Mouse (Mus musculus) lung, postnatal 0 days (tissue): ENCODE results near the gene Armh2. TPM values are rescaled to one million over a fixed set of nuclear protein-coding genes. Genes with fewer than 3 reads are reported as not detected.

ENCODE experiments used
- ATAC-seq: fragments of 200-750 bp; cut with Nextera tagmentation; 2 replicates; pipeline ENCODE4 v1.8.0; 2017; ENCODE audit warnings: moderate library complexity
- DNase-seq: peaks from one replicate; pipeline ENCODE4 v3.0.0-alpha.2; 2016; ENCODE audit warnings: low spot score
- H3K27ac ChIP-seq: fragments of 300-500 bp; sonication (generic); 2 replicates; pipeline ENCODE4 v1.5.1; 2014; ENCODE audit warnings: antibody characterized with exemption, mild to moderate bottlenecking, low read length, mixed read lengths
- H3K27me3 ChIP-seq: fragments of 300-500 bp; sonication (generic); replicated peaks from 2 replicates; pipeline ENCODE4 v1.6.1; 2014; ENCODE audit warnings: low read length, mixed read lengths; ENCODE audit not compliant: insufficient read depth
- H3K36me3 ChIP-seq: fragments of 300-500 bp; sonication (generic); 2 replicates; pipeline ENCODE4 v1.6.1; 2014; ENCODE audit warnings: low read length, mixed read lengths; ENCODE audit not compliant: insufficient read depth
- H3K4me1 ChIP-seq: fragments of 300-500 bp; sonication (generic); 2 replicates; pipeline ENCODE4 v1.6.1; 2014; ENCODE audit warnings: antibody characterized with exemption, low read depth, low read length, mixed read lengths; ENCODE audit not compliant: insufficient read depth
- H3K4me2 ChIP-seq: fragments of 300-500 bp; sonication (generic); replicated peaks from 2 replicates; pipeline ENCODE4 v1.6.1; 2014; ENCODE audit warnings: low read depth, mild to moderate bottlenecking, low read length, moderate library complexity, mixed read lengths
- H3K4me3 ChIP-seq: fragments of 300-500 bp; sonication (generic); 2 replicates; pipeline ENCODE4 v1.5.1; 2014; ENCODE audit warnings: low read depth, low read length
- H3K9ac ChIP-seq: fragments of 300-500 bp; sonication (generic); replicated peaks from 2 replicates; pipeline ENCODE4 v1.6.1; 2014; ENCODE audit warnings: low read depth, mild to moderate bottlenecking
- H3K9me3 ChIP-seq: fragments of 300-500 bp; sonication (generic); 2 replicates; pipeline ENCODE4 v1.6.1; 2016; ENCODE audit warnings: low read length, mixed read lengths
- CTCF ChIP-seq: IDR thresholded peaks from 2 replicates; pipeline ENCODE4 v1.5.1; 2016; ENCODE audit warnings: antibody characterized with exemption, mild to moderate bottlenecking
- EP300 ChIP-seq: IDR thresholded peaks from 2 replicates; pipeline ENCODE4 v1.6.1; 2016; ENCODE audit warnings: antibody characterized with exemption, mild to moderate bottlenecking, control low read depth
- WGBS: fragments of 180-500 bp; shearing (Covaris S2); extraction: QIAGEN DNeasy Blood & Tissue Kit; methylation state at CpG from one replicate; pipeline ENCODE4 v1.1.7; 2014; 5-methylcytosine and 5-hydroxymethylcytosine counted together
- polyA plus RNA-seq: library from polyadenylated mRNA; unstranded; fragments of >200 nt; fragmentation: Nextera tagmentation; extraction: Ambion mirVana; gene quantifications from 2 replicates; pipeline ENCODE4 v1.2.1, GENCODE M21; 2015

Gene Armh2
- polyA plus RNA-seq, 1 experiment from 2014 or later: not detected

DNA sequence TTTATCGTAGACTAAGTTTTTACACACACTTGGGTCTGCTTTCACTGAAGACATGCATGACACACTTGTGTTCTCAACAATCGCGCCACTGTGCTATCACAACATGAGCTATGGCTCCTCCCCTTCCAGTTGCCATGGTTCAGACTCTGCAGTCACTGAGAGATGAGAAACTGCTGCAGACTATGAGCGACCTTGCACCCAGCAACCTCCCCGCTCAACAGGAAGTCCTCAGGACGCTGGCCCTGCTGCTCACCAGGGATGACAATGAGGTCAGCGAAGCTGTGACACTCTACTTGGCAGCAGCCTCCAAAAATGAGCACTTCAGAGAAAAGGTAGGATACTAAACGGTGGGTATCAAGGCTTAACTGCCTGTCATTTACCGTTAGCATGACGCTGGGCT is 19.5 kb upstream of the Armh2 start:
- no peak for DNase-seq
- Histone ChIP-seq H3K9me3 (no peaks in the 10 kb centered on the region), H3K36me3 (no peaks in the 10 kb centered on the region; the same call in 1 of the 2 replicates), H3K27ac (no peak overlapping the region), H3K4me1 (no peaks in the 10 kb centered on the region), H3K4me3 (no peak overlapping the region), H3K9ac (no peak overlapping the region), H3K4me2 (no peak overlapping the region), H3K27me3 (no peaks in the 10 kb centered on the region)
- no peak for TF ChIP-seq CTCF
- TF ChIP-seq EP300: no peak
- WGBS: 63% methylated on average over 10 of the region's 10 CpGs
- ATAC-seq: no peak

DNA sequence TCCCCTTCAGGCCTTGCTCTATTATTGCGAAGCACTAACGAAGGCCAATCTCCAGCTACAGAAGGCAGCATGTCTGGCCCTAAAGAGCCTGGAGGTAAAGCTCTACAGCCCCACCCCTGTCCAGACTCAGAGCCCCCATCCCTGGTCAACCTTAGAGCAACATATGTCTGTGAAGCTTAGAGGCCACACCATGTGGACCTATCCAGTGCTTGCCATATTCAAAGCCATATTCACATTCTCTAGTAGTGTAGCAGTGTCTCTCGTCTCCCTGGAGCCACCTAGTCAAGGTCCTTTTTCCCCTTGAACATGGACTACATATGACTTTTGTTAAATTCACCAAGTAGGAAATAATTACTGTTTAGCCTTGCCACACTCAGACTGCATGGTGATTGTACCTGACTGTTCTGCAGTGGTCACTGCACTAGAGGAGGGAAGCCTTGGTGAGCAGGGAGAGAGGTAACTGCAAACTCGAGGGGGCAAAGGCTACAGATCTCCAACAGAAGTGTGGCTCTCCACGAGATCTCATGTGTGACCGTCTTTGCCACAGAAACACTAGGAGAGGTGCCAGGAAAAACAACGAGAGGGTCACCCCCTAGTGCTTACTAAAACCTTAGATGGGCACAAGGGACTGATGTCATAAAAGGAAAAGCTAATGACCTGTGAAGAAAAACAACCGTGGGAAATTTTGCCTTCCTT is 17.2 kb upstream of the Armh2 start:
- Histone ChIP-seq H3K4me2 (no peak overlapping the region), H3K9me3 (no peaks in the 10 kb centered on the region), H3K4me3 (no peak overlapping the region), H3K9ac (no peak overlapping the region), H3K27me3 (no peaks in the 10 kb centered on the region), H3K27ac (no peak overlapping the region), H3K4me1 (no peaks in the 10 kb centered on the region), H3K36me3 (no peaks in the 10 kb centered on the region; the same call in 1 of the 2 replicates)
- WGBS: 58% methylated on average over 8 of the region's 8 CpGs
- ATAC-seq (no peak), DNase-seq (no peak)
- TF ChIP-seq CTCF (no peak), EP300 (no peak)

DNA sequence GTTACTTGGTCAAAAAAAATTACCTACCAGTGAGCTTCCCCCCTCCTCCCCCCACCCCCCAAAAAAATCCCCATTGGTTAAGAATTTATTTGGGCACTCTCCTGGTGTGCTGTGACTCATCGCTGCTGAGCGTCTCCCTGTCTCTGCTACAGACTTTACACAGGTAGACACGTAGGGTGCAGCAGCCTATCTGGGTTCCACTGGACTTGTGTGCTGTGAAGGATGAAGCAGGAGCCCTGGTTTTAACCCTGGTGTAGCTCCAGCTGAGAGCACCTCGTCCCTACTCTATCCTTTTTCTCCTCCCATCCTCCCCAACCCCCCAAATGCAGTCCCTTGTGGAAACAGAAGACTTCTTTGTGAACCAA is 16.7 kb upstream of the Armh2 start:
- Histone ChIP-seq H3K9ac (no peak overlapping the region), H3K4me3 (no peak overlapping the region), H3K4me1 (no peaks in the 10 kb centered on the region), H3K9me3 (no peaks in the 10 kb centered on the region), H3K4me2 (no peak overlapping the region), H3K27ac (no peak overlapping the region), H3K36me3 (no peaks in the 10 kb centered on the region; the same call in 1 of the 2 replicates), H3K27me3 (no peaks in the 10 kb centered on the region)
- ATAC-seq (no peak), DNase-seq (no peak)
- WGBS: 63% methylated on average over 4 of the region's 4 CpGs
- TF ChIP-seq CTCF (no peak), EP300 (no peak)

GRCm38 (mm10) chr13:24729128-24729527 is 11.9 kb upstream of the Armh2 start:
- no peaks in the 10 kb centered on the region for H3K9me3 ChIP-seq
- ATAC-seq (no peak), DNase-seq (no peak)
- H3K9ac ChIP-seq: no peak overlapping the region
- H3K4me2 ChIP-seq: no peak overlapping the region
- H3K4me1 ChIP-seq: no peaks in the 10 kb centered on the region
- TF ChIP-seq CTCF (no peak), EP300 (no peak)
- no peak overlapping the region for H3K4me3 ChIP-seq
- no peaks in the 10 kb centered on the region; the same call in 1 of the 2 replicates for H3K36me3 ChIP-seq
- 86% methylated on average over 5 of the region's 5 CpGs for WGBS
- H3K27ac ChIP-seq: no peak overlapping the region
- no peaks in the 10 kb centered on the region for H3K27me3 ChIP-seq

- no peak for ATAC-seq
- no peaks in the 10 kb centered on the region for H3K9me3 ChIP-seq
- H3K4me1 ChIP-seq: no peaks in the 10 kb centered on the region
- H3K27me3 ChIP-seq: no peaks in the 10 kb centered on the region
- no peak overlapping the region for H3K27ac ChIP-seq
- TF ChIP-seq EP300 (no peak), CTCF (no peak)
- H3K4me3 ChIP-seq: no peak overlapping the region
- DNase-seq: no peak
- H3K36me3 ChIP-seq: no peaks in the 10 kb centered on the region
- no peak overlapping the region for H3K4me2 ChIP-seq
- H3K9ac ChIP-seq: no peak overlapping the region
- 86% methylated on average over 5 of the region's 5 CpGs for WGBS
Measured at GRCm38 (mm10) chr13:24734502-24734901, 6.5 kb upstream of the Armh2 start.

- Histone ChIP-seq H3K36me3 (no peaks in the 10 kb centered on the region), H3K4me2 (no peak overlapping the region), H3K4me3 (no peak overlapping the region), H3K9me3 (no peaks in the 10 kb centered on the region), H3K9ac (no peak overlapping the region), H3K27ac (no peak overlapping the region), H3K4me1 (no peaks in the 10 kb centered on the region), H3K27me3 (no peaks in the 10 kb centered on the region)
- WGBS: 47% methylated on average over 6 of the region's 6 CpGs
- DNase-seq (peak; percentile 65), ATAC-seq (peak; percentile 73)
- TF ChIP-seq EP300 (peak; percentile 25; the same call in 1 of the 2 replicates), CTCF (no peak)
Measured at GRCm38 (mm10) chr13:24735608-24736131, 5.4 kb upstream of the Armh2 start.
